Mouse (Mus musculus) MEL-GATA-1-ER (cell line): ENCODE results near the gene Frmd4b.

Source experiments
- DNase-seq: peaks from one replicate; pipeline ENCODE4 v3.0.0-alpha.2; 2012; ENCODE audit warnings: low read depth; ENCODE audit errors: extremely low read depth

Gene Frmd4b

DNA sequence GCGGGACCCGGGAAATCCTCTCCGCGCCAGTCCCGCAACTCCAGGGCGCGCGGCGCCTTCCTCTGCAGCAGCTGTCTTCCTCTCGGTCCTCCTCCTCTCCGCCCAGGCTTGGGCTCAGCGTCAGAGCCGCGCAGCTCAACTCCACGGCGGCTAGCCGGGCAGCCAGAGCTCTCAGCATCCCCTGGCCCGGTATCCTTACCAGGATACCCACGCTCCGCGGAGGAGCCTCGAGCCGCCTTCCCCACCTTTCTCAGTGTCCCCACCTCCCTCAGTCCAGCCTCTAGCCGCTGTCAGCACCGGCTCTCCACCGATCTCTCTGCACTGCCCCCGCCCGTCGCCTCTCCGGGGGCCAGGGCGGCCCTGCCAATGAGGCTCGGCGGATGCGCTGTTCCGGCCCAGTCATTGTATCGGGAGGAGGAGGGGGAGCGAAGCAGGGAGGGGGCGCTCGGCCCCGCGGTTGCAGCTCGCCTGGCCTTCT, at the start of gene Frmd4b:
Frmd4b (minus strand) TSS at position 276 of the 478 bp plus-strand sequence.
- DNase-seq: no peak

DNA sequence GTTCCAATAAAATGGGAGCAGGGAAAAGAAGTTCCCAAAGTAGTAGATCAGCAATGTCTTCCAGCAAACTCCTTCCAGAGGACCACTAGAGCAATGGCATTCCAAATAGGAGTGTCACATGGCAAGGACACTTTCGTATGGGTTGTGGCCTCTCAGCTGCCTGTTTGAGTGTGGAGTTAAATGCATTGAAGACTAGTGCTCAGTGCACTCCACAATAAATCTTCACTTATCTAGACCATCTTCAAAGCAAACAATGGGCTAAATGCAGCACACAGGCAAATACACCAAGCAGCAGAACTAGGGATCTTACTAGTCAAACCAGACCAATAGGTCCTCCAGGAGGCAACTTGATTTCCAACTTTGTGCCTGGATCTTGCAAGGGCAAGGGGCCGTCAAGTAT, 49.1 kb upstream of the Frmd4b start:
- no peak for DNase-seq

DNA sequence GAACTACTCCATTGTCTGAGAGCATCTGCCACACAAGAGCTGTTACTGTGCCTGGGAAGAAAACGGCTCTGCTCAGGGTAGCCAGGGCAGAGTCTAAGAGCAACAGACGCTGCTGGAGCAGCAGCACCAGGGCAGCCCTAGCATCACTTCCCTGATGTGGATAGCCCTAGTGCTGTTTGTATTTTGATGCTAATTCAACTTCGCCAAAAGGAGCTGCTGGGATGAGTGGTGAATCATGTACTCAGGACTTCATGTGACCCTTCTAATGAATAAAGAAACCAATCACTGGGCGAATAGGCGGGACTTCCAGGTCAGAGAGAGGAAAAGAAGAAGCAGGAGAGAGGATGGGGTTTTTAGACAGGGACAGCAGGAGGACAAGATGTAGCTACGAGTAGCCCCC, 41.6 kb upstream of the Frmd4b start:
- DNase-seq: no peak

DNA sequence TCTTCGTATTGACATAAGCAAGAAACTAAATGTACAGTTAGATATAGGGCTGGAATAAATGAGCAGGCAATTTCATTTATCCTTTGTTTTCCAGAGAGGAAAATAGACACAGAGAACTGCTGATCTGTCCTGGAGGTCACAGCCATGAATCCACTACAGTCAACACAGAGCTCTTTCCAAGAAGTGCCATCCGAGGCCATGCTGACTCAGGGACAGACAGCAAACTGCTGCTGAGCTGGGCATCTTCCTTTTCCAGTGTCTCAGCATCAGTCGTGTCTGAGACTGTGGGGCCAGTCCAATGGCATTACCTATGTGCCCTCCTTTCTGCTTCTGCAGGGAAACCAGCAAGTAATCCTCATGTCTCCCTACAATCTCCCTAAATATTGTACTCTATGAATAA, 38.6 kb upstream of the Frmd4b start:
- no peak for DNase-seq

DNA sequence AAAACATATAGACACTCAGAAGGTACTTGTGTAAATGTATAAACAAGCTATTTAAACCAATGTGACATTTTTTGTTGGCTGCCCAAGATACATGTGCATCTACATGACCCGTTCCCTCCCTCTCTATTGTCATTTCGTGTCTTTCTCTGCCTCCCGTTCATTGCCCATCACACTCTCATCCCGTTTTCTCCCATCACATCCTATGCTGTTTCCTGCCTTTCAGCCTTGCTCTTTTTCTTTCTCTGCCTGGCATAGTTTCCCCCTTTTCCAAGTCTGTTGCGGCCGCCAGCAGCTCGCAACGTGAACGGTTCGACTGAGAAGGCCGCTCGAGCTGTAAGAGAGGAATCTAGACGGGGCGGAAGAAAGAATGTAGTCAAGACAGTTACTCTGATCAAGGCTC, 30.2 kb upstream of the Frmd4b start:
- DNase-seq: no peak

DNA sequence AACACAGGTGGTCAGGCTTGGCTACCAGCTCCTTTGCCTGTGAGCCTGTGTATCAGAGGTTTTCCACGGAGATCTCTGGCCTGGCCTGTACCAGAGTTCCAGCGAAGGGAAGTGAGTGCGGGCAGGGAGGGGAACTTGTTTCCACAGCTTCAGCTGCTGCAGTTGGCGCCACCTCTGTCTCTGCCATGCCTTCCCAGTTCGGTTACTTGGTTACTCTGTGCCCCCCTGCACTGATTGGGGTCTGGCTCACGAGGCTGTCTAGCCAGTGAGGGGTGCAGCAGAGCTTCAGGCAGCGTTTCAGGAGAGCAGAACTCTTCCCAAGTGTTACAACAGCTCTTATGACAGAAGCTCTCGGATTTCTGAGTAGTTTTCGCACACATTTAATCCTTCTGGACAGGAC, 6.0 kb upstream of the Frmd4b start:
- no peak for DNase-seq

DNA sequence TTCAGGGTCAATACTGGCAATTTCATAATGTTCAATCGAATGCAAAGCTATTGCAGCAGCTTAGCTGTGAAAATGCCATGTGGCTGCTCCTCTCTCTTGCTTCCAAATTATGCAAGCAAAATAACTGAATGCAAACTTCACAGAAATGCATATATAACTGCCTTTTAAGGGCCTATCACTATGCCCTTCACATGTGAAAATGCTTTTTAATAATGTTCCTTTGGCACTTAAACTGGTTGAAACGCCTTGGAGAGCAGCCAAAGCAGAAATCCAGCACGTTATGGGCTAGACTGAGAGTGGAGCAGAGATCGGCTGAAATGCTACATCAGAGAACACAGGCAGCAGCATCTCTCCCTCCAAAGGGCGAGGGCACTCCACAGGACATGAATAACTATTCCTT, 4.9 kb upstream of the Frmd4b start:
- DNase-seq: no peak

DNA sequence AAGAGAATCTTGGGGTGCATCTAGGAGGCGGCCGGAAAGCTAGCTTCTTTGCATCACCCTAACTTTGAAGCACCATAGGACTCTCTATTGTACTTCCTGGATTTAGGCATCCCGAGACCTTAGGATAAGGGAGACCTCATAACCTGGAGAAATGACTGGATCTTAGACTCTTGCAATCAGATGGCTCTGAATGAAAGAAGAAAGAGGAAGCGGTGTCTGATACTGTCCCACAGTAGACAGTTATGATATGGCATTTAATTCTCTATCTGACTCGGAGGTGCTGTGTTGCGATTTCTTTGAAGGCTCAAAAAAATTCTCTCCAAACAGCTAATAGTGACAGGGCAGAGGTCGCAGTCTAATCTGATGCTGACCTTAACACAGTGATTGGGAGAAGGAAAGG, 433 bp upstream of the Frmd4b start:
- no peak for DNase-seq

DNA sequence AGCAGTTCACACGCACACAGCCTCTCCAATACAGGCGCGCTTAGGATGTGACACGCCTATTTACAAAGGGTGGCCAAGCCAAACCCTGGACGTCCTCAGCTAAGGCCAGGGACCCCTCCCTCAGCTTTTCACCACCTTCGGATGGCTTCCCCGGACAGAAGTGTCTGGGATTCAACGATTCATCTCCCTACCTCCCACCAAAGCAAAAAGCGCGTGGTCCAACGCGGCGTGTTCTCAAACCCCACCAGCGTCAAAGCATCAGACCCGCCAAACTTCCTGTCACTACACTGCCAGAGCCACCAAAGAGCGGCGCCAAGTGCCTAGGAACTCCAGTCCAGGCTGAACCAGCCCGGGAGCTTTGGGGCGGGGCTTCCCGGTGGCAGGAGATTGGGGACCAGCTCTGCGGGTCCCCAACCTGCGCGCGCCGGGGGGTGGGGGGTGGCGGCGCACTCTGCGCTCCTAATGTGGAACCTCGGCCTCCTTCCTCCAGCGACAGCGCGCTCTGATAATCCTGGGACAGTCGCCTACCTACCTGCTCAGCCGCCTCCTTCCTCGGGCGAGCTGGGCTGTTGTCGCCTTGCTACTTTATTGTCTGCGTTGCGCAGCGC, 579 bp downstream of the Frmd4b start:
- DNase-seq: no peak

DNA sequence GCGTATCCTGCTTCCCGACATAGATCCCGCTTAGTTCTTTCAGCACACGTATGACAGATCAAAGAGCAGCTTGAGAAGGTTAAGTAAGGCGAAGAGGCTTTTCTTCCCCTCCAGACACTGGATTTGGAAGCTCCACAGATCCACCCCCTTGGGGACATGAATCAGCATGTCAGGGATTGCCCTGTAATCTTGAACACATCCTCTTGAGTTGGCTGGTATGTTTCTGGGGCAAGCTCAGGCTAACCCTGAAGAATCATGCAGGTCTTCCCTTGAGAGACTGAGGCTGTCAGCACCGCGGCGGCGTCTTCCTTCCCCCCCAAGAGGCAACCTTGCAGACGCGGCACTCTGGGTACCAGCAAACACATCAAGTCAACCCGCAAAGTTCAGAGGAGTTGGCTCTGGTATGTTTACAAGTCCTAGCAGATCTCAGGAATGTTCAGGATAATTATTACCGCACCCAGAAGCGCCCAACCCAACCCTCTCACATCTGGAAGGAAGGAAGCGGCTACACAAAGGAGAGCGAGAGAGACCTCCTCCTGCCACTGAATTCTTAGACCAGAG, 1.4 kb downstream of the Frmd4b start:
- DNase-seq: no peak

DNA sequence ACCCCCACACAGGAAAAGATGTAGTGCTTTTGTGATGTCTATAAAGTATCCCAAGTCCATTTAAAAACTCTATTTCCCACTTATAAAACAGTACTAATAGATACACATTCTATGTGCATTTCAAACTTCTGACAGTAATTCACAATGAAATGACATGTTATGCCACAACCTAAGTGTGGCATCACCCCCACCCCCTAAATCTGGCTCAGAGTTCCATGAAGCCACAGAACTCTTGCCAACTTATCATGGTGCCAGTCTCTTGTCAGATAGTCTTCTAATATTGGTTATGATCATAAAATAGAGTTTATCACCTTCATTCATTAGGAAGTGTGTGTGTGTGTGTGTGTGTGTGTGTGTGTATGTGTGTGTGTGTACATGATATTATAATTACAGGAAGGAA, 3.2 kb downstream of the Frmd4b start:
- no peak for DNase-seq

DNA sequence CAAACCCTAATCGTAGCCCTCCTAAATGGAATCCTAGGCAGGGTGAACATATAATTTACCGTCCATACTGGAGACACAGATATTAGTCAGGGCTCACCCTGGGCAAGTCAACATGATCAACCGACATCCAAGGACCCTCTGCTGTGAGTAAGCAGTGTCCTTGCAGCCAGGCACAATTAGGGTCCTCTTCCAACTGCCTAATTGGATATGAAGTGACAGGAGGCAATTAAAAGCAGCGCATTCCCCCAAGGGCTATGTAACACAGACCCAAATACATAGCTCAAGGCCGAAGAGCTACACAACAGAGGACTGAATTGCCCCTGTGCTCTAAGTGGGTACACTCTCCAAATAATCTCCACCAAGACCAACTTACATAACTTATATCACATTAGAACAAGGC, 4.5 kb downstream of the Frmd4b start:
- DNase-seq: no peak

DNA sequence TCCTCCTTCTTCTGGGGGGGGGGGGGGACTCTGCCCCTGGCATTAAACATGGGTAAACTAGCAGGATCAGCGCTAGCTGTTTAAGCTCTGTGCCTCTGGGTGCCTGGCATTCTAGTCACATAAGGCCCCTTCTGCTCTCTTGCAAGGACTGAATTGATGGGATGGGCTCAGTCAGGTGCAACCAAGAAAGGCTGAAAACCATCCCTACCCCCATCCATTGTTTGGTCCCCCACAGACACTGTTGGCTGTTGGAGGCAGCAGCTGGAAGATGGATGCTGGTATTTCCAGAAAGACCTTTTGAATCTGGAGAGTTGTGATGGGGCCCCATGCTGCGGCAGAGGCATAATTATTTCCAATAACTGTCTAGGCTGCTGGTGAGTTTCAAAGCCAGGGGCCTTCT, 7.3 kb downstream of the Frmd4b start:
- no peak for DNase-seq

DNA sequence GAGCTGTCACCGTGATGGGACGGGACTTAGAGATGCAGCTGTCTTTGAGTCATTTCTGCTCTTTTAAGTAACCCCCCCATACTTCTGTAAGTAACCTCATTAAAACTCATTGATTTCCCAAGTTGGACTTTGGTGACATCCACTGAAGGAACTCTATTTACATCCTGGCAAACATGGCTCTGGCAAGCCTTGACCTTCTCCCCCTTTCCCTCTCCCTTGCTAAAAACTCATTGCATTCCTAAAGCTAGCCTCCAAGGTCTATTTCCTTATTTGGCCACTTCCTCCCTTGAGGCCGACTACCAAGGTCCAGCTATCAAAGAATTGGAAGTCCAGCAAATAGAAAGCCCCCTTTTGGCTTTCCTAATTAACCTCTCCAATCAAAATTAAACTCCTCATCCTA, 9.7 kb downstream of the Frmd4b start:
- DNase-seq: no peak

DNA sequence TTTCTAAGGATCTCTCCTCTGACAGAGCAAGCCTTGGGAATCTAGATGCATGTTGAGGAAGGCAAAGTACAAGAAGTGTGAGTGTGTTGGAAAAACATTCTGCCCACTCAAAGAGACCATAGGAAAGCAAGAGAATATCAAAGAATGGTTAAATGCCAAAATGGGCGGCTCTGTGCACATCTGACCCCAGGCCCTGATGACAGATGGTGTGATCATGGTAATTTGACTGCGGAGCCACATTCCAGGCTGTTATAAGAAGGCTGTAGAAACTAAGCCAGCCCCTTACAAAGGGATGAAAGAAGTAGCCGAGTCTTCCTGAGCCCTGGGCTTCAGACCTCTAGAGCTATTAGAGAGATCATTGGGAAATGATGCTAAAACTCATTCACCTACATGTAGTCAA, 22.1 kb downstream of the Frmd4b start:
- no peak for DNase-seq

DNA sequence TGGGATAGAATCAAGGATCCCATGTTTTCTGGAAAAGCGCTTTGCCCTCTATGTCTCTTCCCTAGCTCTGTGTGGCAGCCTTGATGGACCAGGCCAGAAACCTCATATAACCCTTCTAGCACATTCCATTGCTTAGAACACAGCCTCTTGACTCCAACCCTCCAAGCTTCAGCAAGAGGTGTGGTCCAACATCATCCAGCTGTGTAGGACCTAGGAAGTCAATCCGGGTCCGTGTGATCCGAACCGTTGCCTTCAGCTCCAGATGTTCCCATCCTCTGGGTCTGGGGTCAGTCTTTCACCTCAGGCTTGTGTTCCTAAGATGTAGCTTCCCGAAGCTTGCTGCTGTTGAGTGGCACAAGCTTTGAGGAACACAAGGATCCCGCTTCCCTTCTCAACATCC, 22.8 kb downstream of the Frmd4b start:
- DNase-seq: no peak

DNA sequence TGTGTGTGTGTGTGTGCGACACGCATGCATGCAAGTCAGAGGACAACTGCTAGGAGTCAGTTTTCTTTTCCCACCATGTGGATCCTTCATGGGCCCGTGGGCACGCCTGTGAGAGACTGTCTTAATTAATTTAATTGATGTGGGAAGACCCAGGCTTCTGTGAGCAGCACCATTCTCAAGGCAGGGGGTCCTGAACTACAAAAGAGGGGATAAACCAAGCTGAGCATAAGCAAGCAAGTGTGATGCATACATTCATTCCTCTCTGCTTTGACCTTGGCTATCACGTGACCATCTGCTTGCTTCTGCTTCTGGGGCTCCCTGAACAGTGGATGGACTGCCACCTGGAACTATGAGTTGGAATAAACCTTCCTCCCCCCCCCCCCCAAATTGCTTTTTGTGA, 27.1 kb downstream of the Frmd4b start:
- DNase-seq: no peak

DNA sequence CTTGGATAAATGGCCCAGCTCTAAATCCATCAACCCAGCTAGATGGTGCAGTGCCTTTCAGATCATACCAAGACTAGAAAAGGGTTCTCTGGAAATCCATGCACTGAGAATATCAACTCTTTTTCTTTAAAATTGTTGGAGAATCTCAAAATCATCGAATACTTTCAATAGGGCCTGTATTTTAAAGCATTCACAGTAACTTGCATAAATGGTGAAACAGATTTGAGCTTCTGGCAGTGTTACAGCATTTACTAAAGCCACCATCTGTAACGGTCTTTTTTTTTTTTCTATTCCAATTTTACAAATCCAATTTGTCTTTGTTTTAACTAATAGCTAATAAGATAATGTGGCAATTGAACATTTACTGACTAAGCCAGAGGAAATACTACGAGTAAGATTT, 27.8 kb downstream of the Frmd4b start:
- DNase-seq: no peak

DNA sequence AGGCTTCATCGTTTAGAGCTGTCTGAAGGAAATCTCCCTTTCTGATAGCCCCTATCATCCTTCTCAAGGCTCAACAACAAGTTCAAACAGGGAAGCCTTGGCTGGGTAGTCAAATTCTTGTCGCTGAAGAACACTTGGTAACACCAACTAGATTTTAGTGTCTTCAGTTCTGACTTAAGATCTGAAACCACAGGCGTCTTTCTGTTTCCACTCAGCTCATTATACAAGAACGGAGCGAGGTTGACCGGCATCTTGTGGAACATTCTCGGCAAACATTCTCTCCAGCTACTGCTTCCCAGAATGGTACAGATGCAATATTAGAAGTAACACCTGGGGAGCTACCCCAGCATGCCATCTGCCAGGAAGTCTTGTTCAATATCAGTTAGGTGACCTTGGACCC, 28.3 kb downstream of the Frmd4b start:
- DNase-seq: no peak

DNA sequence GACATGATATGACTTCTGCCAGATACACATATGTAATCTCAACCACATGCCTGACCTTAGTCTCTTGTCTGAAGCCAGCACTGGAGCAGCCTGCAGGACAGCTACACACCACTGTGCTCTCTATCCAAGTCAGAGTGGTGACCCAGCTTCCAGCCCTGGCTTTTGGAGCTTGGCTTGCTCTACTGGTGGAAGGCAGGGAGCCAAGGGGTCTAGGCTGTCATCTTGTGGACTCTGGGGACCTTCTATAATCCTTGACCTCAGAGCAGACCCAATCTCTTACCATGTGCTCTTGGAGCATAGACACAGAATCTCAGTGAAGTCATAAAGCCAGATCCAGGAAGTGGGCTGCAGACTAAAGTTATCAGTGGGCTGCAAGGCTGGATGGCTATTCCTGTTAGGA, 30.7 kb downstream of the Frmd4b start:
- DNase-seq: no peak

DNA sequence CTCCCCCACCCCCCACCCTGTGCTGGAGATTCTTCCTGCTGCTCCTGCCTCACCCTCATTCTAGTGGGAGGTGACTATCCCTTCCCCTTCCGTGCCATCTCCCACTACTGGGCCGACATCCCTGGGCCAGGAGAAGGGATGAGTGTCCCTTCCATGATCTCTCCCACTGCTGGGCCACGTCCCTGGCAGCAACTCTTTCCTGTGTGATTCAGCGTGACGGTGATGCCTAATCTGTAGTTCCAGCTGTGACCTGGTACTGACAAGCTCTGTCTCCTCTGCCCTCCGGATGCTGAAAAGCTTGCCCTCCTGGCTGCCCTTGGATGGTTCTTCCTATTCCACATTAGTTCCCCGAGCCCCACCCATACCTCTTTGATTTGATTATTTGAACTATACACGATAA, 31.3 kb downstream of the Frmd4b start:
- no peak for DNase-seq

DNA sequence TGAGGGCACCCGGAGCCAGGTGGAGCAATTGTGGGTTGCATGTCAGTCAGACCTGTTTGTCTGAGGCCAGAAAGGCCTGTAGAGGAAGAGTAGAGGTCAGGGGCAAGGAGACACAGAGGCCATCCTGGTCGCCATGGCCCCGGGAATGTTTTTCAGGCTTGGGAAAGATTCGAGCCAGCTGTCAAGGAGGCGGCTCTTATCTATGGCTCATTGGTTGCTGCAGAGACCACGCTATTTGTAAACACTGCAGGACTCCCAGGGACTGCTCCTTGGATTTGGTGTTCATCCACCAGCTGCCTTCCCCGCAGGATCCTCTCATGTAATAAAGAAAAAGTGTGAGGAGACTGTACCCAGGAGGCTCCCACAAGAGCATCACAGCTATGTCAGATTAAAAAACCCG, 34.6 kb downstream of the Frmd4b start:
- no peak for DNase-seq

DNA sequence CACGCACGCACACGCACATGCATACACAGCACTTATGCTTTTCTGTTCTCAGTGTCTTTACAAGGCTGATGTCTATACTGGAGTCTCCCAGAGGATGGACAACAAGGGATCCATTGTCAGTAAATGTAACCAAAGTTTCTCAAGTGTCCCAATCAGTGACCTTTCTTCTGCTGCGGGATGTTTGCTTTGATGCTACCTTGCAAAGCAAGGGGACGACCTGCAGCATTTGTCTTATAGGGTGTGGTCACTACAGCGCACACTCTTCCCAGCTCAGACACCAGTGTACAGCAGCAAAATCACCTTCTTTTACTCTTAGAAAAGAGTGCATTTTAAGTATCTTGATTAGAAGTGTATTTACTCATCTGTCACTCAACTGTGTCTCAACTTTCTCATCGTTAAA, 35.4 kb downstream of the Frmd4b start:
- DNase-seq: no peak
